Mouse (Mus musculus) gastrocnemius, postnatal 10 days (tissue): ENCODE results near the gene Tcta. TPM values are rescaled to one million over a fixed set of nuclear protein-coding genes. Genes with fewer than 3 reads are reported as not detected.
"Not testable (repeated sequence)": the region's sequence is repeated elsewhere in the genome, so short reads cannot be mapped to it uniquely, and the experiment has no call there.

Experiments
- DNase-seq: peaks from one replicate; pipeline ENCODE4 v3.0.0; 2021; ENCODE audit warnings: mixed read lengths
- total RNA-seq, 2 experiments: library from RNA; stranded (reverse); gene quantifications; 2 replicates each; pipeline ENCODE4 v1.2.3; 2021

Tcta gene
- total RNA-seq, 2 experiments from 2014 or later, result 21.7 to 25.0 TPM

DNA sequence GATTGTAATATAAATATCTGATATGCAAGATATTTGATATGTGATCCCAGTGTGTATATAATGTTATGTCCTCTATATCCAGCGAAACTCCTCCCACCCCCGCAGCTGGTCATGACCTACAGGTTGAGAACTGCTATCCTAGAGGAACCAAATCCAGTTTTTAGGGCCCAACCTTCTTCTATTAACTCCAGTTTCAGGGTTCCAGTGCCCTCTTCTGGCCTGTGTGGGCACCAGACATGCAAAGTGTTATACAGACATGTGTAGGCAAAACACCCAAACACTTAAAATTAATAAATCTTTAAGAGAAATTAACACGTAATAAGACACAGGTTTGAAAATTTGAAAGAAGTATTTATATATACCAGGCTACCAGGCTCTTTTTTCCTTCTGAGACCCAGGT is 11.6 kb upstream of the Tcta start:
- no peak for DNase-seq

DNA sequence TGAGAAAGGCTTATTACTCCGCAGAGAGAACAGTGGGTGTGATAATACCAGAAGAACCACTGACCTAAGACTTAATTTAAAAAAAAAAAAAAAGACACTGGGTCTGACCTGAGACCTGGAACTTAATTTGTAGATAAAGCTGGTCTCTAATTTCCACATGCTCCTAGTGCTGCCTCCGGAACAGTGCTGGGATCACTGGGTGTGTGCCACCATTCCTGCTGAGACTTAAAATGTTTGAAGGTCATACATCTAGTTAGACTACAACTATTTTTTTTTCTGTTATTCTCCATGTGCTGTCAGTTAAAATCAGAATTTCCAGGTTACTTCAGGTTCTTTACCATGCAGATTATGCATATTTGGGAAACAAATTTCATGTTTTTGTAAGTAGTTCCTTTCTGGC is 2.2 kb upstream of the Tcta start:
- DNase-seq, result no peak

DNA sequence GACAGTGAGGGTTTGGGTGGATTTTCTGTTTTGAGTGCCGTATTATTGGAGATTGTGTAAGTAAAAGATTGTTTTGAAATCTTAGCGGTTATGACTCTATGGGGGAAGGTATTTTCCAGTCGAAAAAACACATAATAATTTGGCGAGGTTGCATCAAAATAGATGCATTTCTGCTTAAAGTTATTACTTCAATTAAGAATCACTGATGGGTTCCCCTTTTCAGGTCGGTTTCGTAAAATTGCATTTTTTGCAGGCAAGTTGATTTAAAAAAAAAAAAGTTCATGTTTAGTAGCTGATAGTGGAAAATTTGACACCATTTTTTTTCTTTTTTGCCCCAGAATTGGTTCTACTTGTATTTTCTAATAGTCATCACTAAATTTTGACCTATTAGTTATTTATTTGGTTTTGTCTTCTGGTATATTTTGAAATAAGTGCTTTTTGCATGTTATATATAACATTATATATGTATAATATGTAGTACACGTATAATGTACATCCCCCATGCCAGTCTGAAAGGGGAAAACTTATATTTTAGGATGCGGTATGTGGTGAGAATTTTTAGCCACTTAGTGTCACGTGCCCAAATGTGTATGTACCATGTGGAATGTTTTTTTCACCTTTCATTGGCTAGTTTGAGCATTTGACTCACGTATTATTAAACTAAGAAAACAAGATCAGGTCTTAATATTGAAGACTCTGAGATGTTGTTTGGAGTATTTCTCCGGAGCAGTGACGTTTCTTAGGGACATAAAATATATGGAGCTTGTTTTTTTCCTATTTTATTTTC is 1.3 kb upstream of the Tcta start:
- DNase-seq, result no peak

DNA sequence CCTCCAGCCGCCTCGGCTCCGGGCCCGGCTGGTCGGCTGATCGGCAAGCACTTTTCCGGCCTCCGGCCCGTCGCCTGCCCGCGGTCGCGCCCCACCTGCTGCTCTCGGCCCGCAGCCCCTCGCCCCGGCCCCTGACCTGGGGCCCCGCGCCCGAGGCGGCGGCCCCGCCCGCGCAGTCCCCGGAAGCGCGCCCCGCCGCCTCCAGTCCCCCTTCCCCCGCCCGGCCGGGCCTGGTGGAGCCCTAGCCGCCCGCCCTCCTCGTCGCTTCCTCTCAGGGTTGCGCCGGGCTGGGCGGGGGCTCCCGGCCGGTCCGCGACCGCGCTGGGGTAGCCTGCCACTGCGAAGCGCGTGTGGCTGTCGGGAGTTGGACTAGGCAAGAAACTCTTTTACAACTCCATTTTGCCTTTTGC is 616 bp upstream of the Tcta start:
- peak; percentile 87 for DNase-seq

DNA sequence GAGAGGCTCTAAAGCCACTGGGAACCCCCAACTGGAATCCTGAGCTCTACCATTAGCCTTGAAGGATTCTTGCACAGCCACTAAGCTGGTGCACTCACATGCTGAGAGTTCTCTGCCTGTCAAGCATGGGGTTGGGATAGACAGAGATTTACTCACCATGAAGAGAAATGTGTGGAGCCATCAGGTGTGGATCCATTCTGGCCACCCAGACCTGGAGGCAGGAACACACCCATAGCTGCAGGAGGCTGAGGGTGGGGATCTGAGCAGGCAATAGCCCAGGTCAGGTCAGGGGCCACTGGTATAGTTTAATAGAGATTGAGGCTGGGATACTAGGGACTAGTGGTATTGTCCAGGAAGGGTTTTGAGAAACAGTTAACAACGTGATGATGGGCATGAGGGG is 790 bp downstream of the Tcta start:
- no peak for DNase-seq

DNA sequence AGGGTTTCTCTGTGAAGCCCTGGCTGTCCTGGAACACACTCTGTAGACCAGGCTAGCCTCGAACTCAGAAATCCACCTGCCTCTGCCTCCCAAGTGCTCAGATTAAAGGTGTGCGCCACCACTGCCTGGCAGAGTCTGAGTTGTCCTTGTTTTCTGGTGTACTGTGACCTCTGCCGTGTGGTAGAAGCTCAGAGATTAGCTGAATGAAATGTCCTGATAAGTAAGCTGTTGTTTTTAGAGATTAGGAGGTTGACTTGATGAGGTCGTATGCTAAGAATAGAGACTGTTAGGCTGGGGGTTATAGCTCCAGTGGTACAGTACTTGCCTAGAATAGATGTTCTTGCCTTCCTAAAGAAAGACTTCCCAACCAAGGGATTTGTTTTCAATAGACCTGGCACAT is 1.2 kb downstream of the Tcta start:
- DNase-seq, result no peak

DNA sequence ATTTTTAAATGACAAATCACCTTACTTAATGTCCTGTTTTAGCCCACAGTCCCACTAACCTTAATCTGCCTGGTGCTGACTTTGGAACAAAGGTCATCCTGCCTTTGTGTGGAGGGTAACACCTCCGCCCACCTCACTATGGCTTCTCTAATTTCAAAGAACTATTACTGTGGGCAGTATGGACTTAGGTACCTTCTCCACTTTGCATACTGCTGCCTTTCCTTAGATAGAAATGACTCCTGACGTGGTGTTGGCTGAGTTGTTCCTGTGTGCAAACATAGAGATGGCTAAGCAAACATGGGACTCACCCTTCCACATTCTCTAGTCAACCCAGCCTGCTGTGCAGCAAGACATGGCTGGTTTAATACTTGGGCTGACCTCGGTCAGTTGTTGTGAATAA is 4.1 kb downstream of the Tcta start:
- DNase-seq, result no peak

DNA sequence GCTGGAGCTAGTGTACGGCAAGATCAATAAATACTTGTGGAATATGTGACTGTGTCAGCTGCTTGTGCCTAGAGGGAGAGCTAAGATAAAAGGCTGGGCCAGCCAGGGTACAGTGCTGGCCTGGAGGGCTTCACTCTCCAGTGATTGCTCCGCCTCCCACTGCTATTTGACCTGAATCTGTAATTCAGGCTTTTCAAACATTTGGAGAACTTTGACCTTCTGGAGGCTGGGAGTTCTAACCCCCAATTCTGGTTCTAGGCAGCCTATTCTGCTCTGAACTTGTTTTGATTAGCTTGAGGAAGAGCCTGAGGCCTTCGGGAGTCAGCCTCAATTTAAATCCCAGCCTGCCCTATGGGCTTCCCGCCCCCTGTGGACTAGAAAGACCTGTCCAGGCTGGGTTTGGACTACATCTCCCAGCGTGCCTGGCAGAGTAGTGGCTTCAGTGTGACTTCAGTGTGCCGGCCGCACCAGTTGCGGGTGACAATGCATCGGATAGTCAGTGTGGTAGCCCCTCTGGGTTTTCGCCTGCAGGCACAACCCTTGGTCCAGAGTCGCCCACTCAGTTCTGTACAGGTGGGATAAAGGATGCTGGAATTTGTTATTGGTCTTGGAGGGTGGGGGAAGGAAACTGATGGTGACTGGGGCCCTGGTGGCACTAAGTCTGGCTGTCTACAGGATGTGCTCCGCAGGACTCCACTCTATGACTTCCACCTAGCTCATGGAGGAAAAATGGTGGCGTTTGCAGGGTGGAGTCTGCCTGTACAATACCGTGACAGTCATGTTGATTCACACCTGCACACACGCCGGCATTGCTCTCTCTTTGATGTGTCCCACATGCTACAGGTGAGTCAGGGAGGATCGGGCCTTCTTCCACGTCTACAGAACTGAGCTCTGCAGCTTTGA is 9.3 kb downstream of the Tcta start, which contains the start of gene Amt:
Gene Amt (plus strand): TSS at position 401 of the 903 bp plus-strand sequence.
- DNase-seq, result no peak

DNA sequence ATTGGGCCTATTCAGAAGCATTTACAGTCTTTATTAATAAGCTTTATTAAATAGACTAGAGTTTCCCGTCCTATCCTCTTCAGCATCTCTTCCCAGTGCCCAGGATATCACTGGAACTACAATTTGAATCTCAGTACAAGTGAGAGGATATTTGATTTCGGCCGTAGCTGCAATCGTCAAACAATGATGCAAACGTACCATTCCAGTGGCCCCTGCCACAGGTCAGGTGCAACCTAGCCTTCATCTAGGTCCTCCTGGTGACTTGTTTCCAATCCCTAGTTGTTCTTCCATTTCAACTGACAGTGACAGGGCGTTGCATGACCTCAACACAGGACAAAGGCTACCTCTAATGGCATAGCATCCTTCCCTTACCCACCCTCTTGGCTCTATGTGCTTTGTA is 15.2 kb downstream of the Tcta start:
- DNase-seq, result no peak

DNA sequence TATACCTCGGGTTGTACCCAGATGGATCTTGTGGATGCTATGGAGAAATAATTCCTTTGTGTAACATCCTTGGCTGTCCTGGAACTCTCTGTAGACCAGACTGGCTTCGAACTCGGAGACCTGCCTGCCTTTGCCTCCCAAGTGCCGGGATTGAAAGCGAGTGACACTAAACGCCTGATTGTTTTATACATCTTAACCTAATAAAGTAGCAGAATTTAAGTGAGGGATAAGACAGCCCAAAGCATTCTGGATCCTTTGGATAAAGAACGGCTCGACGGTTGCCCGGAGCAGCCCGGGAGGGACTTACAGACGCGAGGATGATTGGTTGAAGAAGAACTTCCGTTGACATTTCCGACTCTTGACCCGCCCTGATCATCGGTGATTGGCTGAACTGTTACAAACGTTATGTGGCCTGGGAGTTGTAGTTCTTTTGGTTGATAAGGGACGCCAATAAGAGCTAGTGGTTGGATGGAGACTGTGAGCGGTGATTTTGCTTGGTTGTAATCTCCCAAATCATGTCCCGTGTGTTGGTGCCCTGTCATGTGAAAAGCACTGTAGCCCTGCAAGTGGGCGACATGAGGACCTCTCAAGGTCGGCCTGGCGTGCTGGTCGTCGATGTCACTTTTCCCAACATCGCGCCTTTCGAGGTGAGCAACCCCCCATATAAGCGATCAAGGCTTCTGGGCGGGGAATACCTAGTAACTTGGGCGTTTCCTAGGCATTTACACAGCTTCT is 15.8 kb downstream of the Tcta start, which contains the start of gene Nicn1:
Gene Nicn1 (plus strand): TSS at position 414 of the 735 bp plus-strand sequence.
- DNase-seq, result peak; percentile 74

DNA sequence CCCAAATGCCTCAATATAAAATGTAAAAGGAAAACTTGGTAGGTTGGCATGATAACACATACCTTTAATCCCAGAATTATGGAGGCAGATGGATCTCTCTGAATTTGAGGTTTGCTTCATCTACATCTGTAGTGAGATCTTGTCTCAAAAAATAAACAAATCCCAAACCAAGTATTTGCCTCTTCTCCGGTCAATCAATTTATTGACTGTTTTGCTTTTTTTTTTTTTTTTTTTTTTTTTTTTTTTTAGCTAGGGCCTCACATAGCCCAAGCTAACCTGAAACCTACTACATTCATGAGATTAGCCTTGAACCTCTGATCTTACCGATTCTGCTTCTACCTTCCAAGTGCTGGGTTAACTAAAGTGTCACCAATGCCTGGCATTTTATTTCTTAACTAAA is 16.6 kb downstream of the Tcta start:
- no peak for DNase-seq

DNA sequence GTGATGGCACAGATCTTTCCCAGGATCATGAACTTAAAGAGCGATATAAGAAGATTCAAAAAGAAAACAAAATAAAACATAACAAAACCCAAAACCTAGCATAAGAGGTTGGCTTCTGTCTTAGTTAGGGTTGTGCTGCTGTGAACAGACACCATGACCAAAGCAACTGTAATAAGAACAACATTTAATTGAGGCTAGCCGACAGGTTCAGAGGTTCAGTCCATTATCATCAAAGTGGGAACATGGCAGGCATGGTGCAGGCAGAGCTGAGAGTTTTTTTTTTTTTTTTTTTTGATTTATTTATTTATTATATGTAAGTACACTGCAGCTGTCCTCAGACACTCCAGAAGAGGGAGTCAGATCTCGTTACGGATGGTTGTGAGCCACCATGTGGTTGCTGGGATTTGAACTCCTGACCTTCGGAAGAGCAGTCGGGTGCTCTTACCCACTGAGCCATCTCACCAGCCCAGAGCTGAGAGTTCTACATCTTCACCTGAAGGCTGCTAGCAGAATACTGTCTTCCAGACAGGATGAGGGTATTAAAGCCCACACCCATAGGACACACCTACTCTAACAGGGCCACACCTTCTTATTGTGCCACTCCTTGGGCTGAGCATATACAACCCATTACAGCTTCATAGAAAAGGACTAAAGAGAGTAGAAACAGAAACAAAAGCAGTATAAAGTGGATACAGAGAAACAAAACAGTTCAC is 18.3 kb downstream of the Tcta start:
- not testable (repeated sequence) for DNase-seq

DNA sequence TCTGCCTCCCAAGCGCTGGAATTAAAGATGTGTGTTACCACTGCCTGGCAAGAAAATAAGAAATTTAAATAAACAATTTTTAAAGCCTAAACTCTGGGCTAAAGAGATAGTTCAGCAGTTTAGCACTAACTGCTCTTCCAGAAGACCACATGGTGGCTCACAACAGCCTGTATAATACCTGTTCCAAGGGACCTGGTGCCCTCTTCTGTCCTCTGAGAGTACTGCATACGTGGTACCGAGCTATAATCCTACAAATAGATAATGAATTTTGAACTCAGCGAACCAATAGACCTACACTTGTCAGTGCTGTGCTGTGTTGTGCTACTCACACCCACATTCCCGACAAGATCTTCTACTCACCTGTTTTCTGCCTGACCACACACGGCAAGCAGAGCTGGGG is 21.6 kb downstream of the Tcta start:
- peak; percentile 77 for DNase-seq

DNA sequence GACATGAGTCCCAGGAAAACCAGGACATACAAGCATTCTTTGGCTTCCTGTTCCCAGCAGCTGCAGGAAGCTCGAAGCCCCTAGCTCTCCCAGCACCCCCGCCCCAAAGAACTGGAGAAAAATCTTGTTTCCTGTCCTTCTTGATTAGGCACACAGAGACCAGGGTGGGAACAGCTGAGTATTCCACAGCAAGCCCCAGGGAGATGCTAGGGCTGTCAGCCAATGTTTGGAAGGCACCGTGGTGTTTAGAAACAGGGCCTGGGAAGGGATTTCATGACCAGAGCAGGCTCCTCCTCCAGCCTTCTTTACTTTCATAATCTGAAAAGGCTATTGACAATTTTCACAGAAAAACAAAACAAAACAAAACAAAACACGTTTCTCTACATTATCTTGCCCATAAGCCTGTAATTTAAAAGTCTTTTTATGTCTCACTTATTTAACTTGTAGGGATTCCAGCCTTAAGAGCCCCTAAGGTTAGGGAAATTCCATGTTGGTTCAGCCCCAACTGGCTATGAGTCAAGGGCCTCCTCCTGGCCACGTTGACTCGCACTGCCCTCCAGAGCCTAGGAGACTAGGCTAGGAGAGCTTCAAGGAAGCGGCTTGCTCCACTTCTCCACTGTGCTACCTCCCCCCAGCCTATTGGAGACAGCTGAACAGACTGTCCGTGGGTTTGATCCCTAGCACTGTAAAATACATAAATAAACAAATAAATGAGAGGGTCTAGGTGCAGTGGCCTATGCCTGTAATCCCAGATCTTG is 25.7 kb downstream of the Tcta start:
- DNase-seq, result peak; percentile 86

DNA sequence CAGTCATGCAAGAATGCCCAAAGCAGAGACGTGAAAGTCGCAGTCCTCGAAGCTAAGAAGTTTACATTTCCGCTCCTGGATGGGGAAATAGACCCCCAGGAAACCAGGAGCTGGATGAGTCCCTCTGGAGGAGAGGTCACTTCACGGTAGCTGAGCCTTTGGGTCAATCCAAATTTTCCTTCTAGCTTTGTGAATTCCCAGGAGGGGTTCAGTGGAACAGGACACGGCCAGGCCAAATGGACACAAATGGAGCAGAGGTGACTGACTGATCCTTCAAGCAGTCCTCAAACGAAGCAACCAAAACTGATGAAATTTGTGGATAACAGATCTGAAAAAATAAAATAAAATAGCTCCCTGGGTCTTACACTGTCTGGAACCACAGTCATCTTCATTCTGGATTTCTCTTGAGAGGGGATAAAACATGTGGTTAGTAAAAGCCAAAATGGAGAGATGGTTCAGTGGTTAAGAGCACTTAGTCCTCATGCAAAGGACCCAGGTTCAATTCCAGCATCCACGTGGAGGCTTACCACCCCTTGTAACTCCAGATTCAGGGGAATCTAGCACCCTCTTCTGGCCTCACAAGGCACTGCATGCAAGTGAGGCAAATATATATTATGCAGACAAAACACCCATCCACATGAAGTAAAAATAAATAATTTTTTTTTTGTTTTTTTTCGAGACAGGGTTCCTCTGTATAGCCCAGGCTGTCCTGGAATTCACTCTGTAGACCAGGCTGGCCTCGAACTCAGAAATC is 27.1 kb downstream of the Tcta start:
- peak; percentile 36 for DNase-seq

DNA sequence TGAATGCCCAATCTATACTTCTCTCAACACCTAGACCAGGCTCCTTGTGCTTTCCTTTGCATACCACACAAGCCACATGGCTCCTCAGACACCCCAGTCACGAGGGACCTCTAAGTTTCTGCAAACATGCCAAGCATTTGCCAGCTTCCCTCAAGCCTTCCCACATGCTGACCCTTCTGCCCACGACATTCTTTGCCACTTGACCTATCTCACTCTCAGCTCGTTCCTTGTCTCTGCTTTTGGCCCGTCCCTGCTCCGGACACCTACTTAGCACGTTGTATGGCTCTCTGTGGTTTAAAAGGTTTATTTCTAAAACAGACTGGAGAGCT is 30.7 kb downstream of the Tcta start:
- no peak for DNase-seq

DNA sequence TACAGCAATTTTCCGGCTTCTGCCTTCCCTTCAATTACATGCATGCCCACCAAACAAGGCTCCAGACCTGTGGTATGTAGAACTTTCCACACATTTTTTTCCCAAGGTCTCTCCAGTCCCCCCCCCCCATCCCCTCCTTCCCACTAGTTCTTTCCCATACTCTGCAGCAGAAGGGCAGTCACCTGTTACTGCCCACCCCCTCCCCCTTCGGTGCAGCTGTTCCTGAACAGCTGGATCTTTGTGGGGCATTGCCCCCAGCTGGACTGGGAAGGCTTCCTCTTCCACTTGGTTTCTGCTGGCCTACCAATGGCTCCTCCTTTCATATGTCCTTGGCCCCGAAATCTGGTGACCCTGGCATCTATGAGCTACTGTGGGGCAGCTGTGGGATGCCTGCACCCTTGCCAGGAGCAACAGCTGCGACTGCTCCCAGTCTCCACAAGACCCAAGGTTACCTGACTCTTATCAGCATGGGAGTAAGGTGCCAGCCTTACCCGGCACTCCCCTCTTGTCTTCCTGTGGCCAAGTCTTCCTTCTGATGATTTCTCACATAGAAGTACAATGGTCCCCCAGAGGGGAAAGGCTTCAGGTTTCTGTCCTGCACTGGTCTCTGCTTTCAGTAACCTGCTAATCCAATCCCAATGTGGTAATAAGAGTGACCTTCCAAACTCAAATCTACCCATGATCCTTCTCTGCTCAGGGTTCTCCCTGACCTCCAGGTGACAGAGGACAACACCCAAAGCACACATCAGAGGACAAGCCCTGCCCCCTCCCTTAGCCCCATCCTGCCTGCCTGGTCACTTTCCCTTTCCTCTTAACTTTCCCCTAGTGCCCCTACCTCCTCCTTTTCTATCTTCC is 31.3 kb downstream of the Tcta start:
- peak; percentile 39 for DNase-seq

DNA sequence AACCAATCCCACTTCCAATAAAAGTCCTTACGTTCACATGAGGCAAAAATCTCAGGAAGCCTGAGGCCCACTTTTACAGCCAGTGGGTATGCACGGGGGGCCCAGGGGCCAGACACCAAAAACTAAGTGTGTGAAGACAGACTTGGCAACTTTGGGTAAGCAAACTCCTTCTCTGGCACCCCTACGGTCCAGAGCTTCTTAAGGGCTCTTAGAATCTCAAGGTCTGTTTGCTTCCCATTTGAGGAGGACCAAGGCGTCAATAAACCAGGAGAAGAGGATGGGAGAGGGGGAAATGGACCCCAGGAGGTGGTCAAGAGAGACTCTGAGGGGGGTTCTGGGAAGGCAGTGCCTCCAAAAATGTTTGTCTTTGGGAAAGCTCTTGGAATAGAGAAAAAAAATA is 32.5 kb downstream of the Tcta start:
- no peak for DNase-seq

DNA sequence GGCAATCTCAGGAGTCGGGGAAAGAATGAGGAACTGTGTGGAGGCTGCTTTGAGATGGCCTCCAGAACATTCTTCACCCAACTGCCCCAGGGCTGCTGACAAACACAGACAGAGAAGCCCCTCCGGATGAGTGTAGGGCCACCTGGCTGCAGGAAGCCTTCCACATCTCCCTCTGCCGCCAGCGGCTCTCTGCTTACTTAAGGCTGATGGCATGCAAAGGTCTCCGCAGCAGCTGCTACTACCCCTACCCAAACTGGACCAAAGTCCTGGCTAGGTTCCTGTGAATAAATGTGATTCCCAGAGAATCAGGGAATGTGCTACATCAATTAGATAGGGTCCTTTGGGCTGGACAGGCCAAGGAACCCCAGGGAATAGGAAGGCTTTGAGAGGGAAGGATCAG is 33.3 kb downstream of the Tcta start:
- no peak for DNase-seq

DNA sequence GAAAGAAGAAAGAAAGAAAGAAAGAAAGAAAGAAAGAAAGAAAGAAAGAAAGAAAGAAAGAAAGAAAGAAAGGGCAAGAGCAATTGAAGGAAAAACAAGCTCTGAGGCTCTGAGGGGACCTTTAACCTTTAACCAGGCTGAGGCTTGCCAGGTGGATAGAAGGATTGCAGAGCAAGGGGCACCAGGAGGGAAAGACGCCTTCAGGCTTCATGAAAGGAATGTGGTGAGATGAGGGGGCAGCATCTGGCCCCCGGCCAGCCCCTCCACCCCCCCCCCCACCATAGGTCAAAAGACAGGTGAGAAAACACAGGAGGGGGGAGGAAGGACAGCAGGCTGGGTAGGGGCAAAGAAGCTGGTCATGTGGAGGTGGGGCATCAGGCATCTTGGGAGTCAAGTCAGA is 34.0 kb downstream of the Tcta start:
- no peak for DNase-seq
